Mouse (Mus musculus) CH12.LX (cell line): Measurements from ENCODE around the gene Slc35e2. TPM values are rescaled to one million over a fixed set of nuclear protein-coding genes. Genes with fewer than 3 reads are reported as not detected.

Experiments
- DNase-seq: peaks from one replicate; pipeline ENCODE4 v3.0.0-alpha.2; 2013; ENCODE audit errors: extremely low read depth
- H3K27ac ChIP-seq: 2 replicates; pipeline ENCODE4 v1.5.1; 2012; ENCODE audit warnings: low read depth, mild to moderate bottlenecking, control low read depth, moderate library complexity; ENCODE audit not compliant: insufficient read depth
- H3K27me3 ChIP-seq: replicated peaks from 2 replicates; pipeline ENCODE3; 2012; ENCODE audit warnings: inconsistent platforms
- H3K36me3 ChIP-seq, 2 experiments: replicated peaks in 1 of 2; 2 replicates each; pipeline versions ENCODE3 to v1.6.1; 2012; ENCODE audit warnings: inconsistent platforms in 1 of 2, low read length in 1 of 2, mild to moderate bottlenecking in 1 of 2, mixed read lengths in 1 of 2, moderate library complexity in 1 of 2; ENCODE audit not compliant: control insufficient read depth in 1 of 2, insufficient read depth in 1 of 2
- H3K4me1 ChIP-seq, 2 experiments: 2 replicates each; pipeline ENCODE4 v1.6.1; 2012; ENCODE audit warnings: inconsistent platforms in 1 of 2, moderate library complexity in 1 of 2; ENCODE audit not compliant: insufficient read depth in 2 of 2, control insufficient read depth in 1 of 2
- H3K4me2 ChIP-seq: 2 replicates; pipeline ENCODE4 v1.6.1; 2012; ENCODE audit warnings: low read depth, mild to moderate bottlenecking, control low read depth; ENCODE audit not compliant: poor library complexity, insufficient read depth, severe bottlenecking
- H3K4me3 ChIP-seq, 3 experiments: fragments of 150-350 bp in 1 of 3; sonication (generic) in 1 of 3; replicated peaks in 1 of 3; 2 replicates each; pipeline versions ENCODE3 to v1.5.1; 2011 to 2012; ENCODE audit warnings: low read depth in 2 of 3, low read length in 2 of 3, mild to moderate bottlenecking in 2 of 3, moderate library complexity in 2 of 3, control low read depth in 1 of 3, improper control_type of control experiment in 1 of 3, inconsistent platforms in 1 of 3, mixed read lengths in 1 of 3; ENCODE audit not compliant: poor library complexity in 1 of 3
- H3K79me2 ChIP-seq: replicated peaks from 2 replicates; pipeline ENCODE4 v1.6.1; 2012; ENCODE audit warnings: mild to moderate bottlenecking, moderate library complexity; ENCODE audit not compliant: control insufficient read depth, poor library complexity, insufficient read depth, severe bottlenecking; ENCODE audit errors: extremely low read depth
- H3K9ac ChIP-seq: 2 replicates; pipeline ENCODE4 v1.6.1; 2012; ENCODE audit warnings: low read depth, mild to moderate bottlenecking, control low read depth, moderate library complexity; ENCODE audit not compliant: insufficient read depth
- H3K9me3 ChIP-seq: replicated peaks from 2 replicates; pipeline ENCODE3; 2012; ENCODE audit warnings: low read length, inconsistent platforms, mixed read lengths
- BHLHE40 ChIP-seq: IDR thresholded peaks from 2 replicates; pipeline ENCODE4 v1.6.1; 2011; ENCODE audit warnings: mild to moderate bottlenecking, low read depth, low read length, improper control_type of control experiment
- CHD1 ChIP-seq: IDR thresholded peaks from 2 replicates; pipeline ENCODE4 v1.6.1; 2012; ENCODE audit warnings: low read depth, low read length, improper control_type of control experiment, inconsistent platforms
- ELF1 ChIP-seq: IDR thresholded peaks from 2 replicates; pipeline ENCODE4 v1.6.1; 2014; ENCODE audit warnings: low read depth, mild to moderate bottlenecking, inconsistent platforms, low read length, improper control_type of control experiment
- HCFC1 ChIP-seq: IDR thresholded peaks from 2 replicates; pipeline ENCODE4 v1.6.1; 2012; ENCODE audit warnings: low read depth, mild to moderate bottlenecking, inconsistent platforms, low read length, improper control_type of control experiment
- IRF4 ChIP-seq: IDR thresholded peaks from 2 replicates; pipeline ENCODE4 v1.6.1; 2014; ENCODE audit warnings: low read depth, mild to moderate bottlenecking, inconsistent platforms, low read length, improper control_type of control experiment
- JUN ChIP-seq: IDR thresholded peaks from 2 replicates; pipeline ENCODE4 v1.6.1; 2011; ENCODE audit warnings: low read depth, mild to moderate bottlenecking, low read length, improper control_type of control experiment, moderate library complexity; ENCODE audit not compliant: insufficient read depth
- MAFK ChIP-seq: IDR thresholded peaks from 2 replicates; pipeline ENCODE4 v1.6.1; 2011; ENCODE audit warnings: low read length, improper control_type of control experiment; ENCODE audit not compliant: insufficient replicate concordance
- MAX ChIP-seq: IDR thresholded peaks from 2 replicates; pipeline ENCODE4 v1.6.1; 2011; ENCODE audit warnings: low read length, improper control_type of control experiment
- MXI1 ChIP-seq: IDR thresholded peaks from 2 replicates; pipeline ENCODE4 v1.6.1; 2011; ENCODE audit warnings: mild to moderate bottlenecking, low read depth, low read length, improper control_type of control experiment
- NRF1 ChIP-seq: IDR thresholded peaks from 2 replicates; pipeline ENCODE4 v1.6.1; 2014; ENCODE audit warnings: low read depth, mild to moderate bottlenecking, inconsistent platforms, low read length, improper control_type of control experiment, moderate library complexity
- RAD21 ChIP-seq: IDR thresholded peaks from 2 replicates; pipeline ENCODE4 v1.6.1; 2011; ENCODE audit warnings: low read depth, mild to moderate bottlenecking, low read length, improper control_type of control experiment, moderate library complexity
- SIN3A ChIP-seq: IDR thresholded peaks from 2 replicates; pipeline ENCODE4 v1.6.1; 2012; ENCODE audit warnings: low read length, improper control_type of control experiment, inconsistent platforms
- SMC3 ChIP-seq: IDR thresholded peaks from 2 replicates; pipeline ENCODE4 v1.6.1; 2011; ENCODE audit warnings: low read depth, low read length, improper control_type of control experiment
- TCF12 ChIP-seq: IDR thresholded peaks from 2 replicates; pipeline ENCODE4 v1.6.1; 2014; ENCODE audit warnings: low read depth, mild to moderate bottlenecking, inconsistent platforms, low read length, improper control_type of control experiment
- USF1 ChIP-seq: IDR thresholded peaks from 2 replicates; pipeline ENCODE4 v1.6.1; 2014; ENCODE audit warnings: low read depth, mild to moderate bottlenecking, inconsistent platforms, low read length, improper control_type of control experiment
- USF2 ChIP-seq: conservative IDR thresholded peaks from 2 replicates; pipeline ENCODE4 v1.6.1; 2011; ENCODE audit warnings: low read depth, low read length, improper control_type of control experiment
- ZC3H11A ChIP-seq: IDR thresholded peaks from 2 replicates; pipeline ENCODE4 v1.6.1; 2012; ENCODE audit warnings: low read depth, mild to moderate bottlenecking, inconsistent platforms, low read length, improper control_type of control experiment
- ZNF384 ChIP-seq: IDR thresholded peaks from 2 replicates; pipeline ENCODE4 v1.6.1; 2012; ENCODE audit warnings: low read depth, low read length, improper control_type of control experiment, inconsistent platforms
- dilution Hi-C: fragments of 300-500 bp; cut with MboI; formaldehyde crosslinking; loops from 2 replicates; pipeline ENCODE4 v1.14.3; 2020; ENCODE audit warnings: low sequenced_read_pairs; ENCODE audit not compliant: extremely low pct_unique_long_range_greater_than_20kb, extremely low pct_ligation_motif_present
- in situ Hi-C: fragments of 300-500 bp; cut with MboI; formaldehyde crosslinking; loops from 3 replicates; pipeline ENCODE4 v1.14.3; 2019; ENCODE audit warnings: low sequenced_read_pairs, low pct_ligation_motif_present, low pct_unique_long_range_greater_than_20kb, mixed read lengths
- polyA plus RNA-seq: library from polyadenylated mRNA; unstranded; fragments of >175 nt; gene quantifications from 2 replicates; pipeline ENCODE4 v1.2.1, GENCODE M21; 2012; ENCODE audit warnings: low read depth; ENCODE audit not compliant: insufficient read length
- total RNA-seq, 2 experiments: library from RNA; depleted of rRNA; stranded (reverse); fragments of 300-350 nt in 1 of 2; fragments of >200 nt in 1 of 2; gene quantifications; 2 replicates each; pipeline ENCODE4 v1.2.3; 2012 to 2014

Slc35e2 gene
- total and polyA plus RNA-seq, 3 experiments = 8.2 to 14.6 (median 9.9) TPM

DNA sequence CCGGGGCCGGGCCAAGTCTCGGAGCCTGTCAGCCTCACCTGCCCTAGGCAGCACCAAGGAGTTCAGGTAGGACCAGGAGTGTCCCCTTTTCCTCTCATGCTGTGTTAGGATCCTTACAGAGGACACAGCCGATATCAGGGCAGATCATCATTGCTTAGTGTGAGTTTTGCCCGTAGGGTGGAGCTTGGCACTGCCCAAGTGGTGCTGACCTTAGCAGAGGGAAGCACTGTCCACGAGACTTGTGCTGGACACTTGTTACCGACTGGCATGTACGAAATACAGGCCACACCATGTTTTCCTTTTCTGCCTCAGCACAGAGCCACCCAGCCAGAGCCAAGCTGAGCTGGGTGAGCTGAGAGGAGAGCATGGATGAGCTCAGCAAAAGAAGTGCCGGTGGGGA lies 24.1 kb upstream of the Slc35e2 start:
- no peak for DNase-seq
- dilution Hi-C loops = no loop called here
- Histone ChIP-seq H3K27ac (no peak overlapping the region), H3K9ac (no peak overlapping the region)
- TF ChIP-seq NRF1 = no peak
- no peak for TF ChIP-seq MAFK
- TF ChIP-seq MAX = no peak
- no peak for TF ChIP-seq ZC3H11A
- no peak for TF ChIP-seq BHLHE40
- no peak for TF ChIP-seq ELF1
- TF ChIP-seq CHD1 = no peak
- no peak for TF ChIP-seq SIN3A
- TF ChIP-seq USF1 = no peak
- no peak for TF ChIP-seq HCFC1
- no peak for TF ChIP-seq IRF4
- no peak for TF ChIP-seq ZNF384
- TF ChIP-seq MXI1 = no peak
- TF ChIP-seq, all 38 proteins: peak for 0
- Histone ChIP-seq H3K4me3 (no peak overlapping the region), H3K4me1 (peaks cover 0 to 23% of the 10 kb centered on the region in 2 experiments; a peak in 2 of 4 replicates), H3K79me2 (peaks cover 30% of the 10 kb centered on the region), H3K9me3 (no peaks in the 10 kb centered on the region), H3K27me3 (no peaks in the 10 kb centered on the region), H3K36me3 (peaks cover 41 to 79% of the 10 kb centered on the region in 2 experiments), H3K4me2 (no peak overlapping the region)
- in situ Hi-C loops = loop anchor here (10.0 kb wide), 1 partner anchor 212 kb away; the partner anchor contains the start of gene Prkcz

DNA sequence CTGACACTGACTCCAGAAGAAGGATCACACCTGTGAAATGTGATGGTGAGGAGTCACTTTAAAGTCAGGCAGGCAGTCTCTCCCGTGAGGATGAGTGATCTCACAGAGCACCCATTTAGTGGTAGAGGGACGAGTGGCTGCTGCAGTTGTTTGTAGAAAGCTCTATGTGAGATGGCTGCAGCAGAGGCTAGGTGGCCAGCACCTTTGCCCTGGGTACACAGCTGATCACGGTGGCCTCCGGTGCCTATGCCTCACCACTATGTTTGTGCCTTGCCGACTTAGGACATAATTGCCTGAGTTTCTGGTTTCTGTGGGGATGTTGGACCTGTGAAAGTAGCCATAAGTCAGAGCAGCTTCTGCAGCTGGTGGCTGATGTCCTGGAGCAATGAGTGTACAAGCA lies 23.5 kb upstream of the Slc35e2 start:
- in situ Hi-C loops (loop anchor here (10.0 kb wide), 1 partner anchor 213 kb away; the partner anchor contains the start of gene Prkcz), dilution Hi-C loops (no loop called here)
- H3K36me3 ChIP-seq = peaks cover 47 to 84% of the 10 kb centered on the region in 2 experiments
- no peaks in the 10 kb centered on the region for H3K27me3 ChIP-seq
- no peak overlapping the region for H3K4me2 ChIP-seq
- no peaks in the 10 kb centered on the region for H3K9me3 ChIP-seq
- peaks cover 24% of the 10 kb centered on the region for H3K79me2 ChIP-seq
- TF ChIP-seq RAD21 (no peak), USF2 (no peak), SIN3A (no peak), TCF12 (no peak), HCFC1 (no peak), SMC3 (no peak), JUN (no peak), CHD1 (no peak), ZC3H11A (no peak)
- H3K4me3 ChIP-seq = no peak overlapping the region
- H3K4me1 ChIP-seq = peaks cover 0 to 28% of the 10 kb centered on the region in 2 experiments; a peak in 2 of 4 replicates
- H3K9ac ChIP-seq = no peak overlapping the region
- DNase-seq = no peak
- no peak overlapping the region for H3K27ac ChIP-seq
